Mouse (Mus musculus): ENCODE data around the gene Creb3l4. TPM values are rescaled to one million over a fixed set of nuclear protein-coding genes. Genes with fewer than 3 reads are reported as not detected.
A peak's percentile ranks its signal among the peaks of the same experiment; 100 is the strongest.
"Not testable (repeated sequence)": the region's sequence is repeated elsewhere in the genome, so short reads cannot be mapped to it uniquely, and the experiment has no call there.

Creb3l4 gene
- total and polyA plus RNA-seq, 3 experiments: 0.21 to 0.89 (median 0.59) TPM

DNA sequence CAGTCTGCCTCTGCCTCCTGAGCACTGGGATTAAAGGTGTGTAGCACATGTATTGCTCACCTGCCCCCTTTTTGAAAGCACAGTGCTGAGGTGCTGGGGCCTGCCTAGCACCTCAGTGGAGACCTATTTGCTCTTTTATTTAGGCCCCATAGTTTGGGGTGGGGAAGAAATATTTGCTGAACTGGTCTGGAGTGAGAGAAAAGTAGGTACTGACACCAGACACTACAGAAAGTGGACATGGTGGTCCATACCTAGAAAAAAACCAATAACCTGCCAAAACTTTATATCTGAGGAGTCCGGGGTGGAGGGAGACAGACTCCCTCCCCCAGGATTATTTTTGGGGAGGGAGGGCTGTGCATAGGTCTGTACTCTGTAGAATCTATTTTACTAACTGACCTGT is 9.9 kb upstream of the Creb3l4 start:
- DNase-seq (ENCODE audit: extremely low read depth); dilution Hi-C loops (cut with MboI; ENCODE audit: extremely low pct_ligation_motif_present, extremely low pct_unique_long_range_greater_than_20kb, low sequenced_read_pairs); H3K27ac ChIP-seq (ENCODE audit: insufficient read depth, low read depth); in situ Hi-C loops (cut with MboI; ENCODE audit: low pct_ligation_motif_present, low pct_unique_long_range_greater_than_20kb, low sequenced_read_pairs); H3K27me3 ChIP-seq (replicated peaks); H3K9me3 ChIP-seq (replicated peaks; ENCODE audit: low read length); H3K4me3 ChIP-seq (replicated peaks in 1 of 3; ENCODE audit: low read depth in 2 of 3, low read length in 2 of 3, poor library complexity in 1 of 3): not testable (repeated sequence)
- H3K36me3 ChIP-seq (replicated peaks in 1 of 2; ENCODE audit: control insufficient read depth in 1 of 2, insufficient read depth in 1 of 2, low read length in 1 of 2): peaks cover 26 to 34% of the 10 kb centered on the region in 2 experiments
- H3K9ac ChIP-seq (ENCODE audit: insufficient read depth, low read depth): peak overlapping the region; percentile 85; the same call in 1 of the 2 replicates
- H3K4me2 ChIP-seq (ENCODE audit: insufficient read depth, low read depth, poor library complexity, severe bottlenecking): peak overlapping the region; percentile 29
- peaks cover 55% of the 10 kb centered on the region for H3K79me2 ChIP-seq (replicated peaks; ENCODE audit: control insufficient read depth, extremely low read depth, insufficient read depth, poor library complexity, severe bottlenecking)
- H3K4me1 ChIP-seq (ENCODE audit: control insufficient read depth in 1 of 2, insufficient read depth in 2 of 2): peaks cover 8 to 36% of the 10 kb centered on the region in 2 experiments

- H3K79me2 ChIP-seq (replicated peaks; ENCODE audit: control insufficient read depth, extremely low read depth, insufficient read depth, poor library complexity, severe bottlenecking): peaks cover 50% of the 10 kb centered on the region
- dilution Hi-C loops (cut with MboI; ENCODE audit: extremely low pct_ligation_motif_present, extremely low pct_unique_long_range_greater_than_20kb, low sequenced_read_pairs); H3K9me3 ChIP-seq (replicated peaks; ENCODE audit: low read length); in situ Hi-C loops (cut with MboI; ENCODE audit: low pct_ligation_motif_present, low pct_unique_long_range_greater_than_20kb, low sequenced_read_pairs); H3K4me2 ChIP-seq (ENCODE audit: insufficient read depth, low read depth, poor library complexity, severe bottlenecking); H3K4me3 ChIP-seq (replicated peaks in 1 of 3; ENCODE audit: low read depth in 2 of 3, low read length in 2 of 3, poor library complexity in 1 of 3); H3K27me3 ChIP-seq (replicated peaks); H3K9ac ChIP-seq (ENCODE audit: insufficient read depth, low read depth); H3K27ac ChIP-seq (ENCODE audit: insufficient read depth, low read depth); DNase-seq (ENCODE audit: extremely low read depth): not testable (repeated sequence)
- H3K36me3 ChIP-seq (replicated peaks in 1 of 2; ENCODE audit: control insufficient read depth in 1 of 2, insufficient read depth in 1 of 2, low read length in 1 of 2): peaks cover 23 to 29% of the 10 kb centered on the region in 2 experiments
- H3K4me1 ChIP-seq (ENCODE audit: control insufficient read depth in 1 of 2, insufficient read depth in 2 of 2): peaks cover 6 to 32% of the 10 kb centered on the region in 2 experiments
These were observed 9.3 kb upstream of the Creb3l4 start for GRCm38 (mm10) chr3:90252659-90253058.

DNA sequence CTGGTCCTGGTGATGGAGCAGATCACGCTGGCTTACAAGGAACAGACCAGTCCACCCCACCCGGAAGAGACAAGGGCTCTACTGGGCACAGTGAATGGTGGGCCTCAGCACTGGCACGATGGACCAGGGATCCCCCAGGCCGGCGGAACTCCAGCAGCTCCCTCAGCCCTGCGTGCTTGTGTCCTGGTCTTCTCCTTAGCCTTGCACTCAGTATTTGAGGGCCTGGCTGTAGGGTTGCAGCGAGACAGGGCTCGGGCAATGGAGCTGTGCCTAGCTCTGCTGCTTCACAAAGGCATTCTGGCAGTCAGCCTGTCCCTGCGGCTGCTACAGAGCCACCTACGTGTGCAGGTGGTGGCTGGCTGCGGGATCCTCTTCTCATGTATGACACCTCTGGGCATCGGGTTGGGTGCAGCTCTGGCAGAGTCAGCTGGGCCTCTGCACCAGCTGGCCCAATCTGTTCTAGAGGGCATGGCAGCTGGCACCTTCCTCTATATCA is 8.5 kb upstream of the Creb3l4 start:
- H3K9me3 ChIP-seq (replicated peaks; ENCODE audit: low read length); in situ Hi-C loops (cut with MboI; ENCODE audit: low pct_ligation_motif_present, low pct_unique_long_range_greater_than_20kb, low sequenced_read_pairs); H3K4me2 ChIP-seq (ENCODE audit: insufficient read depth, low read depth, poor library complexity, severe bottlenecking); H3K27me3 ChIP-seq (replicated peaks); DNase-seq (ENCODE audit: extremely low read depth); H3K4me3 ChIP-seq (replicated peaks in 1 of 3; ENCODE audit: low read depth in 2 of 3, low read length in 2 of 3, poor library complexity in 1 of 3); H3K27ac ChIP-seq (ENCODE audit: insufficient read depth, low read depth); dilution Hi-C loops (cut with MboI; ENCODE audit: extremely low pct_ligation_motif_present, extremely low pct_unique_long_range_greater_than_20kb, low sequenced_read_pairs); H3K9ac ChIP-seq (ENCODE audit: insufficient read depth, low read depth): not testable (repeated sequence)
- peaks cover 0 to 27% of the 10 kb centered on the region in 2 experiments; a peak in 2 of 4 replicates for H3K4me1 ChIP-seq (ENCODE audit: control insufficient read depth in 1 of 2, insufficient read depth in 2 of 2)
- H3K79me2 ChIP-seq (replicated peaks; ENCODE audit: control insufficient read depth, extremely low read depth, insufficient read depth, poor library complexity, severe bottlenecking): peaks cover 42% of the 10 kb centered on the region
- H3K36me3 ChIP-seq (replicated peaks in 1 of 2; ENCODE audit: control insufficient read depth in 1 of 2, insufficient read depth in 1 of 2, low read length in 1 of 2): peaks cover 15 to 21% of the 10 kb centered on the region in 2 experiments

GRCm38 (mm10) chr3:90250791-90251190 is 7.5 kb upstream of the Creb3l4 start:
- DNase-seq (ENCODE audit: extremely low read depth): no peak
- Histone ChIP-seq H3K4me3 (replicated peaks in 1 of 3; ENCODE audit: low read depth in 2 of 3, low read length in 2 of 3, poor library complexity in 1 of 3) (no peak overlapping the region), H3K4me1 (ENCODE audit: control insufficient read depth in 1 of 2, insufficient read depth in 2 of 2) (peaks cover 3 to 23% of the 10 kb centered on the region in 2 experiments; a peak in 3 of 4 replicates), H3K79me2 (replicated peaks; ENCODE audit: control insufficient read depth, extremely low read depth, insufficient read depth, poor library complexity, severe bottlenecking) (peaks cover 32% of the 10 kb centered on the region), H3K27me3 (replicated peaks) (no peaks in the 10 kb centered on the region), H3K4me2 (ENCODE audit: insufficient read depth, low read depth, poor library complexity, severe bottlenecking) (no peak overlapping the region), H3K27ac (ENCODE audit: insufficient read depth, low read depth) (no peak overlapping the region), H3K9me3 (replicated peaks; ENCODE audit: low read length) (no peaks in the 10 kb centered on the region), H3K9ac (ENCODE audit: insufficient read depth, low read depth) (no peak overlapping the region), H3K36me3 (replicated peaks in 1 of 2; ENCODE audit: control insufficient read depth in 1 of 2, insufficient read depth in 1 of 2, low read length in 1 of 2) (peaks cover 15 to 21% of the 10 kb centered on the region in 2 experiments)
- TF ChIP-seq ZKSCAN1 (IDR thresholded peaks at IDR 0.05; ENCODE audit: borderline replicate concordance, low read depth, low read length) (no peak), NELFE (IDR thresholded peaks at IDR 0.05; ENCODE audit: low read depth, low read length) (no peak), BHLHE40 (IDR thresholded peaks at IDR 0.05; ENCODE audit: low read depth, low read length) (no peak), TCF12 (IDR thresholded peaks at IDR 0.05; ENCODE audit: low read depth, low read length) (no peak), ELF1 (IDR thresholded peaks at IDR 0.05; ENCODE audit: low read depth, low read length) (no peak), CHD2 (IDR thresholded peaks at IDR 0.05; ENCODE audit: low read length) (no peak), E2F4 (IDR thresholded peaks at IDR 0.05; ENCODE audit: insufficient replicate concordance, low read depth, low read length) (no peak), SIN3A (IDR thresholded peaks at IDR 0.05; ENCODE audit: low read length) (no peak), ETS1 (conservative IDR thresholded peaks at IDR 0.05; ENCODE audit: low read depth, low read length) (no peak), ZC3H11A (IDR thresholded peaks at IDR 0.05; ENCODE audit: low read depth, low read length) (no peak), CHD1 (IDR thresholded peaks at IDR 0.05; ENCODE audit: low read depth, low read length) (no peak), UBTF (IDR thresholded peaks at IDR 0.05; ENCODE audit: low read depth, low read length) (no peak), MAZ (IDR thresholded peaks at IDR 0.05; ENCODE audit: low read depth, low read length) (no peak), IRF4 (IDR thresholded peaks at IDR 0.05; ENCODE audit: low read depth, low read length) (no peak), MEF2A (IDR thresholded peaks at IDR 0.05; ENCODE audit: borderline replicate concordance, low read depth, low read length) (no peak), HCFC1 (IDR thresholded peaks at IDR 0.05; ENCODE audit: low read depth, low read length) (no peak), MXI1 (IDR thresholded peaks at IDR 0.05; ENCODE audit: low read depth, low read length) (no peak)
- dilution Hi-C loops (cut with MboI; ENCODE audit: extremely low pct_ligation_motif_present, extremely low pct_unique_long_range_greater_than_20kb, low sequenced_read_pairs) (no loop called here), in situ Hi-C loops (cut with MboI; ENCODE audit: low pct_ligation_motif_present, low pct_unique_long_range_greater_than_20kb, low sequenced_read_pairs) (no loop called here)
